Mouse (Mus musculus) layer of hippocampus, postnatal 14 days (tissue): ENCODE data around the gene Rhbdf2. TPM values are rescaled to one million over a fixed set of nuclear protein-coding genes. Genes with fewer than 3 reads are reported as not detected.
"Not testable (repeated sequence)": the region's sequence is repeated elsewhere in the genome, so short reads cannot be mapped to it uniquely, and the experiment has no call there.

Experiments
- DNase-seq, 2 experiments: peaks; one replicate each; pipeline ENCODE4 v3.0.0; 2021 to 2022; ENCODE audit warnings: low spot score in 2 of 2, mixed read lengths in 1 of 2
- total RNA-seq, 2 experiments: library from RNA; stranded (reverse); gene quantifications; 2 replicates each; pipeline ENCODE4 v1.2.3; 2021

Gene Rhbdf2
- total RNA-seq, 2 experiments from 2014 or later: 1.6 to 1.7 TPM

- DNase-seq: no peak
Observed at GRCm38 (mm10) chr11:116620073-116620472, 6.7 kb downstream of the Rhbdf2 start.

GRCm38 (mm10) chr11:116619561-116619960 is 7.3 kb downstream of the Rhbdf2 start:
- no peak for DNase-seq

GRCm38 (mm10) chr11:116619156-116619555 is 7.7 kb downstream of the Rhbdf2 start:
- DNase-seq: no peak

GRCm38 (mm10) chr11:116618666-116619065 is 8.2 kb downstream of the Rhbdf2 start:
- no peak for DNase-seq

GRCm38 (mm10) chr11:116617641-116618040 is 9.2 kb downstream of the Rhbdf2 start:
- DNase-seq: no peak

- no peak for DNase-seq
Observed at GRCm38 (mm10) chr11:116616438-116617118, 10.2 kb downstream of the Rhbdf2 start.

- DNase-seq: no peak
Observed at GRCm38 (mm10) chr11:116615735-116616437, 10.9 kb downstream of the Rhbdf2 start.

- DNase-seq: no peak
Observed at GRCm38 (mm10) chr11:116613234-116613633, 13.6 kb downstream of the Rhbdf2 start.

- DNase-seq: no peak
Observed at GRCm38 (mm10) chr11:116612554-116612953, 14.3 kb downstream of the Rhbdf2 start.

- DNase-seq: no peak
Observed at GRCm38 (mm10) chr11:116611883-116612282, 14.9 kb downstream of the Rhbdf2 start.

GRCm38 (mm10) chr11:116611168-116611567 is 15.7 kb downstream of the Rhbdf2 start:
- DNase-seq: not testable (repeated sequence)

GRCm38 (mm10) chr11:116609965-116610630 is 16.7 kb downstream of the Rhbdf2 start:
- DNase-seq: no peak

GRCm38 (mm10) chr11:116607717-116608116 is 19.1 kb downstream of the Rhbdf2 start:
- no peak for DNase-seq

- DNase-seq: no peak
Observed at GRCm38 (mm10) chr11:116604097-116604496, 22.7 kb downstream of the Rhbdf2 start.

GRCm38 (mm10) chr11:116603339-116603738 is 23.5 kb downstream of the Rhbdf2 start:
- DNase-seq: no peak

- no peak for DNase-seq
Observed at GRCm38 (mm10) chr11:116602043-116602442, 24.8 kb downstream of the Rhbdf2 start.

GRCm38 (mm10) chr11:116601166-116601565 is 25.7 kb downstream of the Rhbdf2 start:
- no peak for DNase-seq

- DNase-seq: no peak
Observed at GRCm38 (mm10) chr11:116599230-116599629, 27.6 kb downstream of the Rhbdf2 start.

- DNase-seq: no peak
Observed at GRCm38 (mm10) chr11:116598193-116598592, 28.6 kb downstream of the Rhbdf2 start.

GRCm38 (mm10) chr11:116596766-116597165 is 30.1 kb downstream of the Rhbdf2 start:
- no peak for DNase-seq

- no peak for DNase-seq
Observed at GRCm38 (mm10) chr11:116593345-116593744, 33.5 kb downstream of the Rhbdf2 start.

GRCm38 (mm10) chr11:116592428-116592827 is 34.4 kb downstream of the Rhbdf2 start:
- peak; percentile 95 to 97 for DNase-seq
